Mouse (Mus musculus): Measurements from ENCODE around the gene Nup205.

DNA sequence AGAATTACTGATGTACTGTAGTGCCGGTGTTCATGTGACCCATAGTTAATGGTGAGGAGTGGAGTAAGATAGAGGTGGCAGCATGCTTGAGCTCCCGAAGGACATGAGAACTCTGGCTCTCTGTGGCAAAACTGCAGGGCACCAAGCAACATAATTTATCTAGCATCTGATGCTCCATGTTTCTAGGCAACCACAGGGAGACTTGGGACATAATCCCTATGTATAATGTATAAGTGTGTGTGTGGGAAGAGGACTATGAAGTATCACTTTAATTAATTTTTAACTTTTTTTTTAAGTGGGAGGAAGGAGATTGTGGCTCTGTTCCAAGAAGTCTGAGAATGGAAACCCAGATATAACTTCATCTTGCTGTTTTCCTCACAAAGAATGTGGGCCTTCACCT is 117.7 kb downstream of the Nup205 start:
- TF ChIP-seq CTCF (IDR thresholded peaks at IDR 0.05; ENCODE audit: borderline replicate concordance, extremely low read depth, insufficient read depth, insufficient read length), result no peak
- TF ChIP-seq POLR2A (IDR thresholded peaks at IDR 0.05; ENCODE audit: borderline replicate concordance, extremely low read depth, insufficient read depth, insufficient read length, poor library complexity, severe bottlenecking), result no peak

Data from brain, embryonic 14.5 days (tissue).